7 mouse cellular contexts compared by ENCODE assay signal in genomic region chrX:77409370-77409769, GRCm38 (mm10).
DNase-seq lines count a peak whose midpoint lies in the region; ATAC-seq lines count a peak whose summit lies in the region.

No protein-coding gene starts in this region.

- DNase-seq in kidney, adult 18-20 months: peak; percentile 16
- DNase-seq in kidney, adult 11 months: no peak
- peak; percentile 66 to 72 for DNase-seq in cerebellum, adult 18-20 months
- DNase-seq in heart, postnatal 14 days: peak; percentile 5 to 6
- peak; percentile 69 for DNase-seq in lung, postnatal 25 days (ENCODE audit: low spot score)
- DNase-seq in urinary bladder, adult 2 months (ENCODE audit: low spot score): no peak
- no peak for DNase-seq in midbrain, embryonic 14.5 days

- no peaks in the 10 kb centered on the region for H3K27me3 ChIP-seq in midbrain, embryonic 14.5 days (ENCODE audit: control insufficient read depth, insufficient read depth, low read length)

- H3K27ac ChIP-seq in midbrain, embryonic 14.5 days (replicated peaks; ENCODE audit: low read depth, low read length): no peak overlapping the region

- H3K36me3 ChIP-seq in midbrain, embryonic 14.5 days (ENCODE audit: control insufficient read depth, insufficient read depth, low read length): no peaks in the 10 kb centered on the region

- ATAC-seq in midbrain, embryonic 14.5 days (ENCODE audit: low FRiP score, low TSS enrichment): no peak

- no peak overlapping the region for H3K4me2 ChIP-seq in midbrain, embryonic 14.5 days (ENCODE audit: low read length)

- no peaks in the 10 kb centered on the region for H3K4me1 ChIP-seq in midbrain, embryonic 14.5 days (ENCODE audit: control insufficient read depth, insufficient read depth, low read length)

- no peak overlapping the region for H3K9ac ChIP-seq in midbrain, embryonic 14.5 days (replicated peaks; ENCODE audit: low read length)

- no peaks in the 10 kb centered on the region for H3K9me3 ChIP-seq in midbrain, embryonic 14.5 days (ENCODE audit: control insufficient read depth, low read length)

- no peak overlapping the region for H3K4me3 ChIP-seq in midbrain, embryonic 14.5 days (replicated peaks; ENCODE audit: low read depth, low read length)

- WGBS in midbrain, embryonic 14.5 days: 70% methylated on average over 7 of the region's 7 CpGs

- intact Hi-C loops in heart, postnatal 14 days (cut with DNase I): no loop called here

Comparison
In these comparisons a context has a peak if more than half of its experiments do, and no peak if none do; other contexts are left out.
1. DNase-seq: peak in kidney, adult 18-20 months (single experiment), cerebellum, adult 18-20 months (2 of 2), heart, postnatal 14 days (2 of 2) and lung, postnatal 25 days (single experiment); none in kidney, adult 11 months (single experiment), urinary bladder, adult 2 months (single experiment) and midbrain, embryonic 14.5 days (single experiment).